Mouse (Mus musculus) liver, embryonic 11.5 days (tissue): Measurements from ENCODE around the gene Pde4dip. TPM values are rescaled to one million over a fixed set of nuclear protein-coding genes. Genes with fewer than 3 reads are reported as not detected.

ENCODE experiments used
- ATAC-seq: fragments of 200-750 bp; cut with Nextera tagmentation; replicated peaks from 2 replicates; pipeline ENCODE4 v1.8.0; 2017; ENCODE audit warnings: moderate number of reproducible peaks, mild to moderate bottlenecking, moderate TSS enrichment, moderate library complexity; ENCODE audit not compliant: low FRiP score
- DNase-seq: peaks from one replicate; pipeline ENCODE4 v3.0.0-alpha.2; 2017; ENCODE audit warnings: low spot score
- H3K27ac ChIP-seq: fragments of 300-500 bp; sonication (generic); 2 replicates; pipeline ENCODE4 v1.5.1; 2014; ENCODE audit warnings: mild to moderate bottlenecking, low read depth, low read length, control low read depth
- H3K27me3 ChIP-seq: fragments of 300-500 bp; sonication (generic); replicated peaks from 2 replicates; pipeline ENCODE4 v1.6.1; 2014; ENCODE audit warnings: low read length, mixed read lengths; ENCODE audit not compliant: control insufficient read depth, insufficient read depth
- H3K36me3 ChIP-seq: fragments of 300-500 bp; sonication (generic); 2 replicates; pipeline ENCODE4 v1.6.1; 2014; ENCODE audit warnings: mild to moderate bottlenecking, low read length, moderate library complexity, mixed read lengths; ENCODE audit not compliant: control insufficient read depth, insufficient read depth
- H3K4me1 ChIP-seq: fragments of 300-500 bp; sonication (generic); replicated peaks from 2 replicates; pipeline ENCODE4 v1.6.1; 2014; ENCODE audit warnings: low read length, mixed read lengths; ENCODE audit not compliant: control insufficient read depth, insufficient read depth
- H3K4me2 ChIP-seq: fragments of 300-500 bp; sonication (generic); 2 replicates; pipeline ENCODE4 v1.6.1; 2014; ENCODE audit warnings: mild to moderate bottlenecking, control low read depth, moderate library complexity
- H3K4me3 ChIP-seq: fragments of 300-500 bp; sonication (generic); 2 replicates; pipeline ENCODE4 v1.5.1; 2014; ENCODE audit warnings: low read depth, low read length, control low read depth
- H3K9ac ChIP-seq: fragments of 300-500 bp; sonication (generic); 2 replicates; pipeline ENCODE4 v1.6.1; 2014; ENCODE audit warnings: low read depth, low read length, control low read depth
- H3K9me3 ChIP-seq: fragments of 300-500 bp; sonication (generic); 2 replicates; pipeline ENCODE4 v1.6.1; 2016; ENCODE audit warnings: low read length, inconsistent platforms, mixed read lengths; ENCODE audit not compliant: control insufficient read depth
- WGBS: fragments of 180-500 bp; shearing (Covaris S2); extraction: QIAGEN DNeasy Blood & Tissue Kit; methylation state at CpG from one replicate; pipeline ENCODE4 v1.1.7; 2014; 5-methylcytosine and 5-hydroxymethylcytosine counted together
- microRNA-seq: library from miRNA; unstranded; fragments of <30 nt; microRNA quantifications from one replicate; pipeline ENCODE4, GENCODE M21; 2017; ENCODE audit warnings: borderline number of aligned reads
- polyA plus RNA-seq: library from polyadenylated mRNA; unstranded; fragments of >200 nt; fragmentation: Nextera tagmentation; extraction: Ambion mirVana; gene quantifications from 2 replicates; pipeline ENCODE4 v1.2.1, GENCODE M21; 2014

Gene Pde4dip
- polyA plus RNA-seq, 1 experiment from 2014 or later = 16.9 TPM

DNA sequence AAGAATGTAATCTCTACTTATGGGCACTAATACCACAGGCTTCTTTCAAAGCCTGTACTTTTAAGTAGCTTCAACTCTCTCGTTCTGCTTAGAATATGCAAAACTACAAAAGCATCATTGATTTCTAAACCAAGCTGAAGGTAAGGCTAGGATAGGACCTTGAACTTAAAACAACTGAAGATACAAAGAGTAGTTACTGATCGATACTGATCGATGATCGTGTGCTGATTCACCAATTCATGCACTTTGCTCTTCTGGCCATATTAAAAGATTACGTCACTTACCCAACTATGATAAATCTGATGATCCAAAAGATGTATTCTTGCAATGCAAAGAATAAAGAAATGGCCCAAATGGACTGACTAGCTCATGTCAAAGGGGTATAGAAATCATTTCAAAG lies 234.7 kb downstream of the Pde4dip start:
- H3K9ac ChIP-seq = no peak overlapping the region
- H3K36me3 ChIP-seq = no peaks in the 10 kb centered on the region
- ATAC-seq (no peak), DNase-seq (no peak)
- H3K27me3 ChIP-seq = no peaks in the 10 kb centered on the region
- H3K4me1 ChIP-seq = peaks cover 5% of the 10 kb centered on the region
- no peak overlapping the region for H3K4me2 ChIP-seq
- WGBS = 88% methylated on average over 5 of the region's 5 CpGs
- no peak overlapping the region for H3K4me3 ChIP-seq
- no peak overlapping the region for H3K27ac ChIP-seq
- 0 out of 2 replicates have a peak, but pooled peaks cover 3% of the 10 kb centered on the region for H3K9me3 ChIP-seq

DNA sequence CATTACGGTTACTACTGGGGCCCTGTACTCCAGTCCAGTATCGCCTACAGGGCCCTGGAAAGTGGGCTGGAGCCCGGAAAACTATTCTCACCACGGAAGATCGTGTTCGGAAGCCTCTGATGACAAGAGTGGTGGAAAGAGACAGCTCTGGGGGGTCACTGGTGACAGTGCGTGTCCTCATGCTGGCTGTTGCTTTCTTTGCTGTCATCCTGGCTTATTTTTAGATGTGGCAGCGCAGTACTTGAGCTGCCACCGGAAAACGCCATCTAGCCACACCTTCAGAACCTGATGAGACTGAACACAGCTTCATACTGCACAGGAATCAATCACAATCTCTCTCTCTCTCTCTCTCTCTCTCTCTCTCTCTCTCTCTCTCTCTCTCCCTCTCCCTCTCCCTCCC lies 236.9 kb downstream of the Pde4dip start:
- Histone ChIP-seq H3K4me2 (no peak overlapping the region), H3K27me3 (no peaks in the 10 kb centered on the region), H3K4me3 (no peak overlapping the region), H3K36me3 (no peaks in the 10 kb centered on the region), H3K9me3 (0 out of 2 replicates have a peak, but pooled peaks cover 3% of the 10 kb centered on the region), H3K4me1 (no peaks in the 10 kb centered on the region), H3K9ac (no peak overlapping the region), H3K27ac (no peak overlapping the region)
- DNase-seq (no peak), ATAC-seq (no peak)
- 82% methylated on average over 10 of the region's 10 CpGs for WGBS

DNA sequence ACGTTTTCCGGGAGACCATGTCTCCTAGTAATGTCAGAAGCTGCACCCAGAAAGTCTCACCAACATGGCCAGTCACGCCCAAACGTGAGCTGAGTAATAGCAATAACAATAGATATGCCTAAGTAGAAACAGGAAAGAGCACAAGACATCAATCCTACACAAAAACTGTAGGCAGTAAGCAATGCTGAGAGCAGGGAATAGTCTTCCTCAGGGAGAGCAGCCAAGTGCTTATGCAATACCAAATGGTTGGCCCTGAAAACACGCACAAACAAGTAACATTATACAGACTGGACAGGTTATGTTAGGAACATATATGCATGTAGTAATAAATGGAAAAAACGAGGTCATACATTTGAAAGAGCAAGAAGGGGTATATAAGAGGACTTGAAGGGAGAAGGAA lies 239.0 kb downstream of the Pde4dip start:
- Histone ChIP-seq H3K27ac (no peak overlapping the region), H3K9ac (no peak overlapping the region), H3K4me1 (no peaks in the 10 kb centered on the region), H3K9me3 (no peaks in the 10 kb centered on the region), H3K4me2 (no peak overlapping the region), H3K36me3 (no peaks in the 10 kb centered on the region), H3K27me3 (no peaks in the 10 kb centered on the region), H3K4me3 (no peak overlapping the region)
- ATAC-seq = no peak
- no peak for DNase-seq
- WGBS = 74% methylated on average over 6 of the region's 6 CpGs

DNA sequence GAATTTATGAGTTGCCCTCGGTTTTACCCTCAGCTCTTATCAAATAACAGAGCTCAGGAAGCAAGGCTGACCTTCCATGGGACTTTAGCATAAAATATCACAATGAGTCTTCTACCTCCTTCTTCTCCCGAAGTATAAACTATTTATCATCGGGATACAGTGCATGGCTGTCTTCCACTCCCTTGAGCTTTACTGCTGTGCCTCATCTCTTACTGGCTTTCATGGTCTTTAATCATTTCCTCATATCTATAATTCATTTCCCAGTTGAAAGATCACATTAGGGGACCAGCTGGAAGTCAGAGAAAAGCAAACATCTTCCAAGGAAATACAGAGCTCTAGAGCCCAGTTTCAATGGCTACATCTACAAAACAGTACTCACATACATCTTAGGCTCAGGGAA lies 239.5 kb downstream of the Pde4dip start:
- ATAC-seq (no peak), DNase-seq (no peak)
- Histone ChIP-seq H3K4me2 (no peak overlapping the region), H3K4me1 (no peaks in the 10 kb centered on the region), H3K9me3 (no peaks in the 10 kb centered on the region), H3K36me3 (no peaks in the 10 kb centered on the region), H3K27ac (no peak overlapping the region), H3K4me3 (no peak overlapping the region), H3K27me3 (no peaks in the 10 kb centered on the region), H3K9ac (no peak overlapping the region)
- WGBS = 63% methylated on average over 3 of the region's 3 CpGs

DNA sequence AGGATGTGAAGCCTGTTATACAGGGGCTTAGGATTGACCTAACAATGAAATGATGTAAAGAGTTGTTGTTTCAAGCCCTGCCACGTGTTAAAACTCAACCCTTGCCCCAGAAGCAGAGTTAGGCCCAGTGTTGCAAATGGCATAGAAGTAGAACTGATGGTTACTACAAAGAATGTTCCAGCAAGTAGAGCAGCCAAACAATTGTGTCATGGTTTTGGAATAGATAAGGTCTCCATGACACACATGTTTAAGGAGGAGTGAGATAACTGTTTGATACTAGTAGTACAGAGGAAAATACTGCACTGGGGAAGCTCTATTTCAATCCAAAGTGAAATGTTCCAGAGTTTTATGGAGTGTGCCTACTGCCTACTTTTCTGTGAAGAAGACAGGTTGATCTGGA lies 240.0 kb downstream of the Pde4dip start:
- Histone ChIP-seq H3K36me3 (no peaks in the 10 kb centered on the region), H3K4me1 (no peaks in the 10 kb centered on the region), H3K4me2 (no peak overlapping the region), H3K27ac (no peak overlapping the region), H3K9ac (no peak overlapping the region), H3K27me3 (no peaks in the 10 kb centered on the region), H3K9me3 (no peaks in the 10 kb centered on the region), H3K4me3 (no peak overlapping the region)
- ATAC-seq (no peak), DNase-seq (no peak)
- WGBS = 41% methylated on average over 1 of the region's 1 CpGs

DNA sequence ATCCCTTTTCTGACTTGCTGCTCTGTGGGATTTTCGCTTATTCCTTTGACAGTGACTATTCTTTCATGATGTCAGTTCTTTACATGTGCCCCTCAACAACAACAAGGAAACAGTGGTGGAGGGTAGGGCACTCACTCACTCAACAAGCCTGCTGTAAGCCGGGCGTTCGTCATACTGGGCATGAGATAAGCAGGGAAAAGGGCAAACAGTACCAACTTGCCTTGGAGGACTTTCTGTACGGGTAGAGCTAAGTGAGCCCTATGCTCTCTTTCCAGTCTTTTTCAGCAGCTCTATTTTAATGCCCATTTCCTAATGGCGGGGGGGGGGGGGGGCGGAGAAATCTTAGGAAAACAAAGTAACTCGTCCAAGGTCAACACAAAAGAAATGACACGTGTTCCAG lies 246.5 kb downstream of the Pde4dip start:
- H3K27ac ChIP-seq = no peak overlapping the region

DNA sequence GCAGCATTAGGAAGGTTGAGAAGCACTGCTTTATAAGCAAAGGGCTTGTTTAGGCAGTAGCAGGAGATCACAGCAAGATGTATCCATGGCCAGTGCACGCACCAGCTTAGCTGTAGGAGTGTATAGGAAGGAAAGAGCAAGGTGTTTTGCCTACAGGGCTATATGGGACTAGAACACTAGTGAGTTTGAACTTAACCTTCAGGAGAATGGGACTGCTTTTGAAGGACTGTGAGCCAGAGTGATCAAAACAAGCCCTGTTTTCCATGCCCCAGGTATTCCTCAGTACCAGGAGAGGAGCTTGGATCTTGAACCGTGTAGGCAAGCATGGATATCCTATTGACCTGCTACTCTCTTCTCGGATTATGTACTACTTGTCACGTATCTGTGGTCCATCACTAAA lies 247.1 kb downstream of the Pde4dip start:
- Histone ChIP-seq H3K4me3 (no peak overlapping the region), H3K9me3 (no peaks in the 10 kb centered on the region), H3K36me3 (no peaks in the 10 kb centered on the region), H3K27me3 (no peaks in the 10 kb centered on the region), H3K4me1 (no peaks in the 10 kb centered on the region), H3K9ac (no peak overlapping the region), H3K27ac (no peak overlapping the region), H3K4me2 (no peak overlapping the region)
- WGBS = 87% methylated on average over 4 of the region's 4 CpGs
- no peak for ATAC-seq
- DNase-seq = no peak

More for the DNA sequence above, 246.5 kb downstream of the Pde4dip start:
- ATAC-seq (no peak), DNase-seq (no peak)
- H3K4me3 ChIP-seq = no peak overlapping the region
- no peaks in the 10 kb centered on the region for H3K36me3 ChIP-seq
- H3K27me3 ChIP-seq = no peaks in the 10 kb centered on the region
- H3K4me1 ChIP-seq = no peaks in the 10 kb centered on the region
- H3K9ac ChIP-seq = no peak overlapping the region
- no peak overlapping the region for H3K4me2 ChIP-seq
- no peaks in the 10 kb centered on the region for H3K9me3 ChIP-seq
- WGBS = 75% methylated on average over 9 of the region's 9 CpGs

Small RNAs within 50 kb of the gene (microRNA-seq; reads per million reads assigned to microRNA genes)
- gene Mir7225 = not detected

Other genes with a start within 250 kb of the Pde4dip start
- gene Prkab2, start 230.5 kb downstream of the Pde4dip start, polyA plus RNA-seq = 4.5 and 5.4 TPM in 2 replicates
- not detected in 2 replicates for gene Gm17651, start 214.0 kb downstream of the Pde4dip start, polyA plus RNA-seq
- gene Sec22b, start 12.5 kb upstream of the Pde4dip start, polyA plus RNA-seq = 109 and 113 TPM in 2 replicates
- 17.2 and 18.4 TPM in 2 replicates for gene Notch2, start 124.8 kb upstream of the Pde4dip start, polyA plus RNA-seq